Mouse (Mus musculus) hindbrain, embryonic 11.5 days (tissue): ENCODE measurements around the gene Ptpru. TPM values are rescaled to one million over a fixed set of nuclear protein-coding genes. Genes with fewer than 3 reads are reported as not detected.

Source experiments
- ATAC-seq: fragments of 200-750 bp; cut with Nextera tagmentation; 2 replicates; pipeline ENCODE4 v1.8.0; 2017; ENCODE audit warnings: mild to moderate bottlenecking, moderate TSS enrichment, moderate library complexity; ENCODE audit not compliant: low FRiP score
- DNase-seq: peaks from one replicate; pipeline ENCODE4 v3.0.0-alpha.2; 2015; ENCODE audit warnings: low spot score
- H3K27ac ChIP-seq: fragments of 300-500 bp; sonication (generic); 2 replicates; pipeline ENCODE4 v1.5.1; 2014; ENCODE audit warnings: mild to moderate bottlenecking, low read depth, low read length
- H3K27me3 ChIP-seq: fragments of 300-500 bp; sonication (generic); 2 replicates; pipeline ENCODE4 v1.6.1; 2014; ENCODE audit warnings: mild to moderate bottlenecking, low read length, moderate library complexity, mixed read lengths; ENCODE audit not compliant: control insufficient read depth, insufficient read depth
- H3K36me3 ChIP-seq: fragments of 300-500 bp; sonication (generic); 2 replicates; pipeline ENCODE4 v1.6.1; 2014; ENCODE audit warnings: mild to moderate bottlenecking, low read length, moderate library complexity, mixed read lengths; ENCODE audit not compliant: control insufficient read depth, insufficient read depth
- H3K4me1 ChIP-seq: fragments of 300-500 bp; sonication (generic); replicated peaks from 2 replicates; pipeline ENCODE4 v1.6.1; 2014; ENCODE audit warnings: low read length, mixed read lengths; ENCODE audit not compliant: control insufficient read depth, insufficient read depth
- H3K4me2 ChIP-seq: fragments of 300-500 bp; sonication (generic); replicated peaks from 2 replicates; pipeline ENCODE4 v1.6.1; 2014; ENCODE audit warnings: mild to moderate bottlenecking, low read depth, low read length
- H3K4me3 ChIP-seq: fragments of 300-500 bp; sonication (generic); 2 replicates; pipeline ENCODE4 v1.5.1; 2014; ENCODE audit warnings: low read depth, low read length
- H3K9ac ChIP-seq: fragments of 300-500 bp; sonication (generic); 2 replicates; pipeline ENCODE4 v1.6.1; 2014; ENCODE audit warnings: low read depth, low read length
- H3K9me3 ChIP-seq: fragments of 300-500 bp; sonication (generic); 2 replicates; pipeline ENCODE4 v1.6.1; 2016; ENCODE audit warnings: low read length; ENCODE audit not compliant: control insufficient read depth
- WGBS: fragments of 180-500 bp; shearing (Covaris S2); extraction: QIAGEN DNeasy Blood & Tissue Kit; methylation state at CpG from one replicate; pipeline ENCODE4 v1.1.7; 2014; 5-methylcytosine and 5-hydroxymethylcytosine counted together
- polyA plus RNA-seq: library from polyadenylated mRNA; unstranded; fragments of >200 nt; fragmentation: Nextera tagmentation; extraction: Ambion mirVana; gene quantifications from 2 replicates; pipeline ENCODE4 v1.2.1, GENCODE M21; 2014

Ptpru gene
- polyA plus RNA-seq, 1 experiment from 2014 or later = 11.4 TPM

GRCm38 (mm10) chr4:131826905-131827304 is 11.2 kb downstream of the Ptpru start:
- Histone ChIP-seq H3K27ac (no peak overlapping the region), H3K9ac (no peak overlapping the region), H3K4me3 (no peak overlapping the region), H3K36me3 (no peaks in the 10 kb centered on the region), H3K4me2 (peak overlapping the region; percentile 14; the same call in 1 of the 2 replicates), H3K9me3 (no peaks in the 10 kb centered on the region), H3K27me3 (no peaks in the 10 kb centered on the region), H3K4me1 (peaks cover 2% of the 10 kb centered on the region)
- peak; percentile 46 for DNase-seq
- WGBS = 22% methylated on average over 6 of the region's 6 CpGs
- ATAC-seq = no peak

GRCm38 (mm10) chr4:131825830-131826229 is 12.3 kb downstream of the Ptpru start:
- no peaks in the 10 kb centered on the region for H3K27me3 ChIP-seq
- WGBS = 47% methylated on average over 8 of the region's 8 CpGs
- H3K36me3 ChIP-seq = no peaks in the 10 kb centered on the region
- no peaks in the 10 kb centered on the region for H3K9me3 ChIP-seq
- ATAC-seq = no peak
- no peak overlapping the region for H3K4me2 ChIP-seq
- H3K4me3 ChIP-seq = no peak overlapping the region
- no peak for DNase-seq
- peaks cover 5% of the 10 kb centered on the region for H3K4me1 ChIP-seq
- H3K27ac ChIP-seq = no peak overlapping the region
- no peak overlapping the region for H3K9ac ChIP-seq

GRCm38 (mm10) chr4:131824939-131825338 is 13.1 kb downstream of the Ptpru start:
- ATAC-seq = no peak
- WGBS = 28% methylated on average over 3 of the region's 3 CpGs
- H3K9ac ChIP-seq = no peak overlapping the region
- H3K9me3 ChIP-seq = no peaks in the 10 kb centered on the region
- DNase-seq = no peak
- no peaks in the 10 kb centered on the region for H3K27me3 ChIP-seq
- no peak overlapping the region for H3K27ac ChIP-seq
- no peak overlapping the region for H3K4me3 ChIP-seq
- no peak overlapping the region for H3K4me2 ChIP-seq
- H3K36me3 ChIP-seq = no peaks in the 10 kb centered on the region
- H3K4me1 ChIP-seq = peaks cover 5% of the 10 kb centered on the region

GRCm38 (mm10) chr4:131822583-131822982 is 15.5 kb downstream of the Ptpru start:
- no peak for DNase-seq
- peaks cover 5% of the 10 kb centered on the region for H3K4me1 ChIP-seq
- 92% methylated on average over 3 of the region's 3 CpGs for WGBS
- H3K36me3 ChIP-seq = no peaks in the 10 kb centered on the region
- H3K27ac ChIP-seq = no peak overlapping the region
- H3K9ac ChIP-seq = no peak overlapping the region
- no peaks in the 10 kb centered on the region for H3K9me3 ChIP-seq
- H3K4me3 ChIP-seq = no peak overlapping the region
- ATAC-seq = no peak
- H3K4me2 ChIP-seq = no peak overlapping the region
- H3K27me3 ChIP-seq = no peaks in the 10 kb centered on the region

- ATAC-seq = no peak
- 35% methylated on average over 16 of the region's 16 CpGs for WGBS
- DNase-seq = peak; percentile 52
These were observed 16.8 kb downstream of the Ptpru start for GRCm38 (mm10) chr4:131821161-131821731.

GRCm38 (mm10) chr4:131818926-131819325 is 19.2 kb downstream of the Ptpru start:
- no peaks in the 10 kb centered on the region for H3K9me3 ChIP-seq
- peaks cover 3% of the 10 kb centered on the region; the same call in 1 of the 2 replicates for H3K4me1 ChIP-seq
- no peaks in the 10 kb centered on the region for H3K27me3 ChIP-seq
- DNase-seq = no peak
- no peak overlapping the region for H3K4me2 ChIP-seq
- WGBS = 57% methylated on average over 23 of the region's 23 CpGs
- ATAC-seq = no peak
- no peak overlapping the region for H3K27ac ChIP-seq
- no peak overlapping the region for H3K4me3 ChIP-seq
- no peaks in the 10 kb centered on the region for H3K36me3 ChIP-seq
- H3K9ac ChIP-seq = no peak overlapping the region

More at GRCm38 (mm10) chr4:131821161-131821731, 16.8 kb downstream of the Ptpru start:
- no peak overlapping the region for H3K4me3 ChIP-seq
- H3K27me3 ChIP-seq = no peaks in the 10 kb centered on the region
- H3K36me3 ChIP-seq = no peaks in the 10 kb centered on the region
- H3K9me3 ChIP-seq = no peaks in the 10 kb centered on the region
- H3K9ac ChIP-seq = no peak overlapping the region
- no peak overlapping the region for H3K27ac ChIP-seq
- H3K4me1 ChIP-seq = peaks cover 5% of the 10 kb centered on the region
- H3K4me2 ChIP-seq = no peak overlapping the region

- Histone ChIP-seq H3K27me3 (no peaks in the 10 kb centered on the region), H3K4me2 (no peak overlapping the region), H3K27ac (no peak overlapping the region), H3K36me3 (no peaks in the 10 kb centered on the region), H3K4me1 (no peaks in the 10 kb centered on the region), H3K9me3 (no peaks in the 10 kb centered on the region), H3K4me3 (no peak overlapping the region), H3K9ac (no peak overlapping the region)
- ATAC-seq = no peak
- no peak for DNase-seq
- 82% methylated on average over 10 of the region's 10 CpGs for WGBS
These were observed 22.3 kb downstream of the Ptpru start for GRCm38 (mm10) chr4:131815774-131816173.

GRCm38 (mm10) chr4:131814869-131815268 is 23.2 kb downstream of the Ptpru start:
- H3K4me3 ChIP-seq = no peak overlapping the region
- H3K4me2 ChIP-seq = no peak overlapping the region
- ATAC-seq (no peak), DNase-seq (no peak)
- 88% methylated on average over 10 of the region's 10 CpGs for WGBS
- no peaks in the 10 kb centered on the region for H3K4me1 ChIP-seq
- H3K36me3 ChIP-seq = no peaks in the 10 kb centered on the region
- H3K27ac ChIP-seq = no peak overlapping the region
- H3K9me3 ChIP-seq = no peaks in the 10 kb centered on the region
- H3K9ac ChIP-seq = no peak overlapping the region
- H3K27me3 ChIP-seq = no peaks in the 10 kb centered on the region

GRCm38 (mm10) chr4:131813798-131814197 is 24.3 kb downstream of the Ptpru start:
- Histone ChIP-seq H3K4me3 (no peak overlapping the region), H3K9ac (no peak overlapping the region), H3K4me1 (no peaks in the 10 kb centered on the region), H3K36me3 (no peaks in the 10 kb centered on the region), H3K27ac (no peak overlapping the region), H3K4me2 (no peak overlapping the region), H3K27me3 (no peaks in the 10 kb centered on the region), H3K9me3 (no peaks in the 10 kb centered on the region)
- no peak for DNase-seq
- WGBS = 94% methylated on average over 7 of the region's 7 CpGs
- ATAC-seq = no peak
